Mouse (Mus musculus) lung, postnatal 0 days (tissue): ENCODE measurements around the gene Mpc2.

Experiments used
- CTCF ChIP-seq: IDR thresholded peaks from 2 replicates; pipeline ENCODE4 v1.5.1; 2016; ENCODE audit warnings: antibody characterized with exemption, mild to moderate bottlenecking
- EP300 ChIP-seq: IDR thresholded peaks from 2 replicates; pipeline ENCODE4 v1.6.1; 2016; ENCODE audit warnings: antibody characterized with exemption, mild to moderate bottlenecking, control low read depth

- TF ChIP-seq CTCF (no peak), EP300 (no peak)
Measured at GRCm38 (mm10) chr1:165440788-165441187, 19.6 kb upstream of the Mpc2 start.
